Mouse (Mus musculus): Measurements from ENCODE around the gene Tmem245.

DNA sequence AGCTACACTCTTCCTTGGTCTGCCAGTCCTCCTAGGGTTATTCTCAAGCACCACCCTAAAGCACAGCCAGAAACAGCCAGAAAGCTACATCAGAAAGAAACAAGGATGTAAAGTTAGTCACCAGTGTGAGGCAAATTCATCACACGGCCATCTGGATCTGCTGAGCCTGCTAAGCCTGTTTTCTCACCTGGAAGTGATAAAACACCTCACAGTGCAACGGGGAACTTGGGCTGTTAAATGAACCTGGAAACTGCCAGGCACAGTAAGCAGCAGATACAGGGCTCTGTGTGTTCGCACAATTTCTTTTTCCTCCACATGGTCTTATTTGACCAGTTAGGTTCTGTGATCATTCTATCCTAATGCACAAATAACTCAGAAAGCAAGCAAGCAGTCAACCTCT, 37.7 kb downstream of the Tmem245 start:
- no peak for TF ChIP-seq CTCF (IDR thresholded peaks at IDR 0.05; ENCODE audit: low read depth)
- TF ChIP-seq EP300 (IDR thresholded peaks at IDR 0.05; ENCODE audit: low read depth) = no peak

Data from heart, postnatal 0 days (tissue).